In the genomic region with DNA sequence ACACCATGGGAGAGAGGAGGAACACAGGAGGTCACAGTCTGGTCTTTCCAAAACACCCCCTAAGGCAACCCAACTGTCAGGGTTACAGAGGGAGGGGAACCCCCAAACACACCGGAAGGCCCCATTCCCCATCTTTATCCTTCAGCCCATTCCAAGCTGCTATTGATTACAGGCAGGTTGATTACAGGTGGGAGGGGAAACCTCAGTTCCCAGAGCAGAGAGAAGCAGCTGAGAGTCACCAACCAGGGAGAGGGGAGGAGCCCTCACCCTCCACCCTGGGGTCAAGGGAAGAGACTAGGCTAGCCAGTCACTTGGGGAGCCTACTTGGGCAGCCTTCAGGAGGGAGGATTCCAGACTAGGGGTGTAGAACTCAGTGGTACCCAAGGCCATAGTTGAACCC, we compare ENCODE assay signal across 11 mouse cellular contexts. TPM values are rescaled to one million over a fixed set of nuclear protein-coding genes. Genes with fewer than 3 reads are reported as not detected.
A peak's percentile ranks its signal among the peaks of the same experiment; 100 is the strongest.
DNase-seq lines count a peak whose midpoint lies in the region; ATAC-seq and TF ChIP-seq lines count a peak whose summit lies in the region.
"Had no signal": no experiment of that assay in that cellular context is flagged by ENCODE, and none has a peak within 500 bp of the region (broad histone marks: within the 10 kb centered on the region; RNA-seq: fewer than 3 reads in every experiment).

No protein-coding gene starts in this region.

- peaks cover 62% of the 10 kb centered on the region for H3K4me1 ChIP-seq in lung, embryonic 14.5 days (ENCODE audit: insufficient read depth)
- peaks cover 92% of the 10 kb centered on the region for H3K4me1 ChIP-seq in hindbrain, embryonic 13.5 days (replicated peaks)
- peaks cover 84% of the 10 kb centered on the region for H3K4me1 ChIP-seq in neural tube, embryonic 15.5 days

- no peak for TF ChIP-seq CTCF in lung, embryonic 14.5 days (IDR thresholded peaks at IDR 0.05; ENCODE audit: low read depth)

- 0 out of 2 replicates have a peak, but pooled peaks cover 1% of the 10 kb centered on the region for H3K36me3 ChIP-seq in lung, embryonic 14.5 days (ENCODE audit: insufficient read depth)
- H3K36me3 ChIP-seq in hindbrain, embryonic 13.5 days = no peaks in the 10 kb centered on the region
- H3K36me3 ChIP-seq in neural tube, embryonic 15.5 days = no peaks in the 10 kb centered on the region
- H3K36me3 ChIP-seq: G1E; liver, embryonic 15.5 days had no signal

- DNase-seq in adrenal gland, postnatal 10 days = peak; percentile 23
- no peak for DNase-seq in adrenal gland, adult 8-10 months
- DNase-seq in lung, embryonic 14.5 days = no peak
- no peak for DNase-seq in lung, postnatal 25 days (ENCODE audit: low spot score)
- DNase-seq in urinary bladder, postnatal 14 days (ENCODE audit: low spot score) = no peak
- no peak for DNase-seq in layer of hippocampus, adult 18-20 months (ENCODE audit: low spot score in 2 of 2)
- DNase-seq: kidney, adult 11 months had no signal

- H3K27ac ChIP-seq in lung, embryonic 14.5 days (ENCODE audit: low read depth) = peak overlapping the region; percentile 76
- peak overlapping the region; percentile 78 for H3K27ac ChIP-seq in hindbrain, embryonic 13.5 days
- H3K27ac ChIP-seq in neural tube, embryonic 15.5 days (replicated peaks) = peak overlapping the region; percentile 73
- H3K27ac ChIP-seq: liver, embryonic 15.5 days had no signal

- H3K9me3 ChIP-seq in lung, embryonic 14.5 days (ENCODE audit: low read depth, low read length) = no peaks in the 10 kb centered on the region
- no peaks in the 10 kb centered on the region for H3K9me3 ChIP-seq in hindbrain, embryonic 13.5 days
- no peaks in the 10 kb centered on the region for H3K9me3 ChIP-seq in neural tube, embryonic 15.5 days (replicated peaks)
- H3K9me3 ChIP-seq: liver, embryonic 15.5 days had no signal

- H3K27me3 ChIP-seq in lung, embryonic 14.5 days (ENCODE audit: insufficient read depth, low read length) = no peaks in the 10 kb centered on the region
- H3K27me3 ChIP-seq in hindbrain, embryonic 13.5 days = no peaks in the 10 kb centered on the region
- H3K27me3 ChIP-seq in neural tube, embryonic 15.5 days (replicated peaks) = no peaks in the 10 kb centered on the region

- ATAC-seq in lung, embryonic 14.5 days (ENCODE audit: insufficient read depth) = no peak
- ATAC-seq in hindbrain, embryonic 13.5 days (ENCODE audit: low FRiP score) = no peak
- ATAC-seq in neural tube, embryonic 15.5 days (ENCODE audit: low FRiP score) = no peak

- no peak overlapping the region for H3K9ac ChIP-seq in lung, embryonic 14.5 days
- H3K9ac ChIP-seq in hindbrain, embryonic 13.5 days = 0 out of 2 replicates have a peak overlapping the region, but pooled peaks have one; percentile 15
- H3K9ac ChIP-seq in neural tube, embryonic 15.5 days (replicated peaks) = no peak overlapping the region
- H3K9ac ChIP-seq: liver, embryonic 15.5 days had no signal

- no peak overlapping the region for H3K4me3 ChIP-seq in lung, embryonic 14.5 days (ENCODE audit: low read depth, low read length)
- no peak overlapping the region for H3K4me3 ChIP-seq in hindbrain, embryonic 13.5 days
- H3K4me3 ChIP-seq in neural tube, embryonic 15.5 days (replicated peaks) = no peak overlapping the region
- H3K4me3 ChIP-seq: liver, embryonic 15.5 days had no signal

- 87% methylated on average over 1 of the region's 1 CpGs for WGBS in lung, embryonic 14.5 days
- WGBS in hindbrain, embryonic 13.5 days = 85% methylated on average over 1 of the region's 1 CpGs
- 80% methylated on average over 1 of the region's 1 CpGs for WGBS in neural tube, embryonic 15.5 days

- H3K4me2 ChIP-seq in lung, embryonic 14.5 days = 0 out of 2 replicates have a peak overlapping the region, but pooled peaks have one; percentile 32
- no peak overlapping the region for H3K4me2 ChIP-seq in hindbrain, embryonic 13.5 days
- 0 out of 2 replicates have a peak overlapping the region, but pooled peaks have one; percentile 26 for H3K4me2 ChIP-seq in neural tube, embryonic 15.5 days
- H3K4me2 ChIP-seq: liver, embryonic 15.5 days had no signal

RNA-seq across cellular contexts. Expression of a gene that starts 5.2 kb away (rescaled TPM):
- 100 to 1,000 TPM; 125 to 153 TPM for total RNA-seq in adrenal gland, postnatal 10 days (2021)
- 100 to 1,000 TPM; 188 to 380 (median 257) TPM for total RNA-seq in adrenal gland, adult 8-10 months (2022)
- 34.9 and 36.5 TPM in 2 replicates for polyA plus RNA-seq in lung, embryonic 14.5 days (2014; fragmentation: Nextera tagmentation; extraction: Ambion mirVana)
- polyA plus RNA-seq in hindbrain, embryonic 13.5 days (2015; fragmentation: Nextera tagmentation; extraction: Ambion mirVana) = 24.8 and 25.1 TPM in 2 replicates
- 24.2 and 28.5 TPM in 2 replicates for polyA plus RNA-seq in neural tube, embryonic 15.5 days (2015; fragmentation: Nextera tagmentation; extraction: Ambion mirVana)
- total RNA-seq in layer of hippocampus, adult 18-20 months (2021) = 100 to 1,000 TPM; 291 to 298 TPM
- total RNA-seq: G1E had no signal
